Mouse (Mus musculus): ENCODE measurements at regions not wholly inside any gene's neighbourhood (a gene's known extent, or its start where the extent isn't known, plus 50 kb on each side); places are given as distances from the start of the nearest gene placed in this dataset.
"Not testable (repeated sequence)": the region's sequence is repeated elsewhere in the genome, so short reads cannot be mapped to it uniquely, and the experiment has no call there.

- TF ChIP-seq CTCF (IDR thresholded peaks at IDR 0.05; ENCODE audit: borderline replicate concordance, insufficient read depth, low read length); POLR2A (IDR thresholded peaks at IDR 0.05; ENCODE audit: low read depth, low read length): not testable (repeated sequence)
Measured at GRCm38 (mm10) chr16:73127927-73128326, 819.8 kb downstream of the Robo1 start.

All from embryonic fibroblast, embryonic 13.5 days (primary cell).